Mouse (Mus musculus) c-Kit-positive CD71-positive TER-119-positive erythroid progenitor cells, embryonic 14.5 days (primary cell): ENCODE results near the gene Msh2.

ENCODE experiments used
- DNase-seq: peaks from one replicate; pipeline ENCODE4 v3.0.0-alpha.2; 2013; ENCODE audit warnings: low spot score

The Msh2 gene

GRCm38 (mm10) chr17:87700101-87700500, 28.0 kb downstream of the Msh2 start:
- DNase-seq, result no peak

- no peak for DNase-seq
Observed at GRCm38 (mm10) chr17:87724727-87725126, 52.6 kb downstream of the Msh2 start.

GRCm38 (mm10) chr17:87726489-87727356, 54.6 kb downstream of the Msh2 start:
- no peak for DNase-seq

- no peak for DNase-seq
Observed at GRCm38 (mm10) chr17:87731962-87732361, 59.8 kb downstream of the Msh2 start.

- DNase-seq, result no peak
Observed at GRCm38 (mm10) chr17:87734471-87734870, 62.3 kb downstream of the Msh2 start.

GRCm38 (mm10) chr17:87737144-87737543, 65.0 kb downstream of the Msh2 start:
- no peak for DNase-seq

GRCm38 (mm10) chr17:87739835-87740234, 67.7 kb downstream of the Msh2 start:
- DNase-seq, result no peak

- no peak for DNase-seq
Observed at GRCm38 (mm10) chr17:87744985-87745925, 73.1 kb downstream of the Msh2 start.

GRCm38 (mm10) chr17:87745926-87746888, 74.1 kb downstream of the Msh2 start:
- DNase-seq, result no peak

- no peak for DNase-seq
Observed at GRCm38 (mm10) chr17:87760315-87760714, 88.2 kb downstream of the Msh2 start.

- DNase-seq, result no peak
Observed at GRCm38 (mm10) chr17:87763146-87763545, 91.0 kb downstream of the Msh2 start.

- DNase-seq, result no peak
Observed at GRCm38 (mm10) chr17:87765031-87765430, 92.9 kb downstream of the Msh2 start.

GRCm38 (mm10) chr17:87766888-87767287, 94.8 kb downstream of the Msh2 start:
- no peak for DNase-seq

GRCm38 (mm10) chr17:87770766-87771165, 98.6 kb downstream of the Msh2 start:
- no peak for DNase-seq

GRCm38 (mm10) chr17:87773175-87773574, 101.0 kb downstream of the Msh2 start:
- DNase-seq, result no peak
